Mouse (Mus musculus) C2C12 (cell line): ENCODE data around the gene Nle1.

Experiments
- CEBPB ChIP-seq: IDR thresholded peaks from one replicate; pipeline ENCODE4 v1.6.1; 2011; ENCODE audit warnings: low read depth, mild to moderate bottlenecking, control low read depth, moderate library complexity
- CTCF ChIP-seq: IDR thresholded peaks from one replicate; pipeline ENCODE4 v1.5.1; 2011; ENCODE audit not compliant: control insufficient read depth, insufficient read depth, insufficient read length
- FOSL1 ChIP-seq: IDR thresholded peaks from one replicate; pipeline ENCODE4 v1.8.0; 2011; ENCODE audit warnings: mild to moderate bottlenecking, low read length; ENCODE audit not compliant: poor library complexity, insufficient read depth, severe bottlenecking
- MAX ChIP-seq: IDR thresholded peaks from one replicate; pipeline ENCODE4 v1.6.1; 2011; ENCODE audit warnings: mild to moderate bottlenecking, control low read depth
- MYOD1 ChIP-seq: IDR thresholded peaks from one replicate; pipeline ENCODE4 v1.6.1; 2011; ENCODE audit warnings: low read depth; ENCODE audit not compliant: control insufficient read depth, insufficient read length
- MYOG ChIP-seq: IDR thresholded peaks from one replicate; pipeline ENCODE4 v1.6.1; 2011; ENCODE audit not compliant: control insufficient read depth, insufficient read length; ENCODE audit errors: extremely low read depth
- USF1 ChIP-seq: IDR thresholded peaks from one replicate; pipeline ENCODE4 v1.6.1; 2011; ENCODE audit warnings: low read depth, mild to moderate bottlenecking, control low read depth, moderate library complexity

GRCm38 (mm10) chr11:82904952-82905351 lies 3.3 kb downstream of the Nle1 start:
- TF ChIP-seq MAX, result no peak
- TF ChIP-seq USF1, result no peak
- no peak for TF ChIP-seq FOSL1
- TF ChIP-seq CTCF, result no peak
- TF ChIP-seq MYOD1, result no peak
- TF ChIP-seq CEBPB, result no peak
- no peak for TF ChIP-seq MYOG
